Mouse (Mus musculus): ENCODE data around the gene Cabin1. TPM values are rescaled to one million over a fixed set of nuclear protein-coding genes. Genes with fewer than 3 reads are reported as not detected.

Gene Cabin1
- total RNA-seq, 2 experiments from 2014 or later: 108 to 115 TPM

DNA sequence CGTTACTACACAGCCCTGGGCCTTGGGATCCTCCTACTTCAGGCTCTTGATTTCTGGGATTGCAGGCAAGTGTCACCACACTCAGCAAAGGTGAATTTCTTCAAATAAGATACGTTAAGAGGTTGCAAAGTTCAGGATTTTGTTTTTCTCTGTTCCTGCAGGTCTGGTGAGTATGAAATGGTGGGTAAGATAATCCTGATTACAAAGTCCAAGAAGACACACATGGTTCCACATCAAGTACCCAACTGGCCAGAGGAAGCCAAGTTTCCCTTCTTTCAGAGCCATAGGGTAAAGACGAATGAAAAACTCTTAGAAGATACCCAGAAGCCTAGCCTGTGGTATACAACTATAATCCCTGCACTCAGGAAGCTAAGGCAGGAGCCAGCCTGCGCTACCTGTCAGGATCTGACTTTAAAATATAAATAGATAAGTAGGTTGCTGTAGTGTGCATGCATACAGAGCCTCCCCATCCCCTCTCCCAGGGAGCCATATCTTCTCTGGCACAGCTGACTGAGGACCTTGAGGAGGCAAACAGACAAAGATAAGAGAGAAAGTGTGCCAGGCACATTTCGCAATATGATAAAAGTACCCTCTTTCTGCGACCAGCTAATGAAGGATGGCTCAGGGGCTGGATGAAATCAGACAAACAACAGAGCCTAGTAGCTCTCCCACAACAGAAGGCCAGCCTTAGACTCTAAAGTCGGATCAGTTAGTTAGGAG, 58.3 kb downstream of the Cabin1 start:
- peak; percentile 86 for ATAC-seq (replicated peaks; ENCODE audit: low FRiP score, poor library complexity, severe bottlenecking)

DNA sequence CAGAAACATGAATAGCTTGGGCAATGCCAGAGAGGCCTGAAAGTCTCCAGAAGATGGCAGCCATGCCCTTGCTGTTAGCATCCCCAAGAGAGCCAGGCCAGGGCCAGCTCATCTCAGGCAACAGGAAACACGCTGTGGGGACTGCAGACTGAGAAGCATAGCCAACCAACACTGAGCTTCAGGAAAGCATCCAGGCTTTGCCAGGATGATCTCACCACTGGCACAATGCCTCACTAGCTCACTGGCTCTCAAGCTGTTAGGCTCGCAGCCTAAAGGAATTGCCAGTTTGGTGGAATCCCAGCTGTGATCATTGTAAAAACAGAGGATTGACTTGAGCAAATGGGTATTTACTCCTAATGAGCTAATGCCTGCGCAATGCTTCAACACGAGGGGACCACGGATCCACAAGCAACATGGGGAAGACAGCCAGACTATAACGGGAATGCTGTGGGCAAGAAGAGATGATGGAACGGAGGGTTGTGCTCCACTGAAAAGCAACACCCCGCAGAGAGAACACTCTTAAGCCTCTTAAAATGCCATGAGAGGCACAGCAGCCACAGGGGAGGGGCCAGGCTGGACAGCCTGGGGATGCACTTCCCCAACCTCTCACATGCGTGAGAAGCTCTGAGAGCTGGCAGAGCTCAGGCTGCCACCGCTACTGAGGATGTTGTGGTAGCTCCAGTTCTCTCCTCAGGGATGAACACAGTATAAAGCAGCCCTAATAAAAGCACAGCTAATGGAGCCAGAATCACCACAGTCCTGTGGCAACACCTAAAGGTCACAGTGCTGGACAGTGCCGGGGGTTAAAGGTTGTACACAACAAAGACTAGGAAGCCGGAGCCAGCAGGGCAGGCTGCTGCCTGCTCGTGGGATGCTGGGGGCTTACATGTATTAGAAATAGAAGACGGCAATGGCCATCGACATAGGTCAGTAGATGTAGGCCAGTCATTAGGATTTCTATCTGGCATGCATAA, 59.6 kb downstream of the Cabin1 start:
- ATAC-seq (replicated peaks; ENCODE audit: low FRiP score, poor library complexity, severe bottlenecking): no peak

DNA sequence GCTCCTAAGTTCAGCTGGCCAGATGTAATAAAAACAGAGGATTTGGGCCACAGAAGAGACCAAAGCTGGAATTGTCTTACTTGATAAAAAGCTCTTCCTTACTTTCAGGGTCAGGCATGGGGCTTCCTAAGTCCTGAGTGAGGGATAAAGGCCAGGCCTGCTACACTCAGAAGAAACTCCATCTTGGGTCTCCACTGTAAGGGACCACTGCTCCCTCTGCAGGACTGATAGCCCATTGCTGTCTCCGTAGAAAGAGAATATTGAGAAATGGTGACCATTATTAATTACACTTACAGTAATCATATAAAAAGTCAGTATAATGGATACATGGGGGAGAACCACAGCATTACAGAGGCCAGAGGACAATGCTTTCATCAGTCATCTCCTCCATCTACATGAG, 60.6 kb downstream of the Cabin1 start:
- no peak for ATAC-seq (replicated peaks; ENCODE audit: low FRiP score, poor library complexity, severe bottlenecking)

DNA sequence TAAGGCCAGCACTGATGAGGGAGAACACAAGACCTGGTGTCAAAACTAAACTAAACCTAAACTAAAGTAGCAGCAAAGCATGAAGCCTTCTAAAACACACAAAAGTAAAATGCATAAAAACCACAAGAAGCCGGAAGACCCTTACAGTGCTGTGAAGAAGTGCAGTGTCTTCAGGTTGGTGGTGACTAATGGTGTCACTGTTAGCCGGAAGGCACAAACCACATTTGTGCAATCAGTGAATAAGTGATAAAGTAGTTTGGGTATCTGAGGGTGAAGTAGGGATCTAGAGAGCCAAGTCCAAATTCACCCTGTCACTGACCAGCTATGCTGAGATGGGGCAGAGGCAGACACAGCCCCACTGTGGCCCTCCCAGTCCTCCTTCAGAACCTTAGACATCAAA, 61.6 kb downstream of the Cabin1 start:
- no peak for ATAC-seq (replicated peaks; ENCODE audit: low FRiP score, poor library complexity, severe bottlenecking)

DNA sequence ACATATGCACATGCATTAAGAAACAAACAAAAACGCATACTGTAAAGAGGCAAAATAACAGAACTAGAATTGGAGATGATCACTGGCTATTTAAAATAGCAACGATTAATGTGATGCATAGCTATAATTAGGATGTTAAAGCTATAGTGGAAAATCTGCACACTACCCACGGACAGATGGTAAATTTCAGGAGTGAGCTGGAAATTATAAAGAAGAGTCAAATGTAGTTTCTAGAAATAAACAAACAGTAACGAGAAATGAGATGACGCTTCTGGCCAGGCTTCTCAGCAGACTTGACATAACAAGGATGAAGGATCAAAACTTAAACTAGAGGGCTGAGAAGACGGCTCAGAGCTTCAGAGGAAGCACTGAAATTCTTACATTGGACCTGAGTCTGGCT, 62.9 kb downstream of the Cabin1 start:
- ATAC-seq (replicated peaks; ENCODE audit: low FRiP score, poor library complexity, severe bottlenecking): no peak

DNA sequence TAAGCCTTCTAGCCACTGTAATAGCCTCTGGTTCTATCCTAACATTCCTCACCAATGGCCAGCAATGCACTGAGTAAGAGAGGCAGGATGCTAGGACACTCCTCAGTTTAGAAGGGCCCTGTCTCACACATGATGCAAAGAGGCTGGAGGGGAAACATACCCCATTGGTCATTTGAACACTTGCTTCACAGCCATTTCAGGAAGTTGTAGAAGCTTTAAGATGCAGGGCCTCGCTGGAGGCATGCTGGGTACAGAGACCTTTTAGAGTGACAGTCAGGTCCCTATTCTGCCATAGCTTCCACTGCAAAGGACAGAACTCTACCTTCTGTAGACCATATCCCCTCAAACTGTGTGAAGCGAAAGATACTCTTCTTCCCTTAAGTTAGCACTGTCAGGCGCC, 66.4 kb downstream of the Cabin1 start:
- ATAC-seq (replicated peaks; ENCODE audit: low FRiP score, poor library complexity, severe bottlenecking): peak; percentile 12

DNA sequence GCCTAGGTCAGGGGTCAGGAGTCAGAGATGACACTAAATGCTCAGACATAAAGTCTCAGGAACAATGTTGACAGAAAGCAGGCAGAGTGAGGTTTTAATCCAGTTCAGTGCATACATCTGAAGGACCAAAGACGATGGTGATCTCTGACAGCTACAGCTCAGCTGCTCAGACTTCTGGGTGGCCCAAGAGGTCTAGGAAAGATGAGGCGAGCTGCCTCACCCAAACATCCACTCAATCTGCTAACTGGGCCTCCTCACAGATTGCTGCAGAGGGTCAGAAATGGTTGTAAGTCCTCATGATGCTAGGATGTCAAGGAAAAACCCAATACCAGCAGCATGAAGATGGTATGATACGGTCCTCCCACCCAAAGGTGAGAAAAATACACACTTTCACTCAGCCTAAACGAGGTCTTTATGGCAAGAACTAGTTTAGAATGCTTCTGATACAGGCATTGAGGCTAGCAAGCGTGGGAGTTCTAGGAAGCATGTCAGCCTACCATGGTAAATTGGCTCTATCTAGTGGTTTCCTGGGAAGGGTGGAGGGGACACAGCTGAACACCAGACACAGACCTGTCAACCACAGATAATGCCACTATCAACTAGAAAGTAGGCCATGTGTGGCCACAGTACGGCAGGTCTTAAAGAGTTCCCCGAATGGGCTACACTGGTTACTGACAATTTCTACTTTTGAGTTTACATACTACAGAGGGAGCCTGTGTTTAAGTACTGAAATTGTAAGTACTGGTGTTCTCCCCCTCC, 67.4 kb downstream of the Cabin1 start:
- ATAC-seq (replicated peaks; ENCODE audit: low FRiP score, poor library complexity, severe bottlenecking): peak; percentile 89

DNA sequence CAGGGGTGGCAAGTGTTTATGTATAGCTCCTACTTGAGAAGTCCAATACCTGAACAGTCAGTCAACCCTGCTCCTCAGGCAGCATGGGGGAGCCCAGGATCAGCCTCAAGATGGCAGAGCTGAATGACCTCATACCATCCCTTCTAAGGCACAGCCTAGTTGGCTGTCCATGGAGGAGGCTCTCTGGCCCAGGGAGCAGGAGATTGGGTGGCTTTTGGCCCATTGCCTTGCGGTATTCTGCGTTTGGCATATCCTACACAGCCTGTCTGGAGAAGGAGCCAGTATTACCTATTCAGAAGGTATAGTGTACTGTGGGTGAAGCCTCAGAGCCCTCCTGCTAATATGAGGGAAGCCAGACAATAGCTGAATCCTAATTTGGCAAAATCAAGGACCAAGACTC, 68.6 kb downstream of the Cabin1 start:
- no peak for ATAC-seq (replicated peaks; ENCODE audit: low FRiP score, poor library complexity, severe bottlenecking)

DNA sequence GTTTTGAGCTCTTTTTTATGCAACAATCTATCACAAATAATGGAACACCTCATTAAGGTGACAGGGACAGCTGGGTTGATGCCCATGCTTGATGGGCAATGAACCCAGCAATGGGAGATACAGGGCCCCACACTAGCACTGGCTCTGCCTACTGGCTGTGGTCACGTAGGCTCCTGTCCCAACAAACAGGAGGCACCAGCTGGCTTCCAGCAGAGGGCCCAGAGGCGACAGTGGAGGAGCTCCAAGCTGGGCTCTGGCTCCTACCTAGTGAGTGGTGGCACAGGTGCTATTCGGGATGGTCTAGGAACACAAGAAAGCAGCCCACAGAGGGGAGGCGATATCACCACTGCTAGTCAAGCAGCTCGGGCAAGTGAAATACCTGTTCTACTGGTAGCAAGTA, 69.1 kb downstream of the Cabin1 start:
- ATAC-seq (replicated peaks; ENCODE audit: low FRiP score, poor library complexity, severe bottlenecking): no peak

DNA sequence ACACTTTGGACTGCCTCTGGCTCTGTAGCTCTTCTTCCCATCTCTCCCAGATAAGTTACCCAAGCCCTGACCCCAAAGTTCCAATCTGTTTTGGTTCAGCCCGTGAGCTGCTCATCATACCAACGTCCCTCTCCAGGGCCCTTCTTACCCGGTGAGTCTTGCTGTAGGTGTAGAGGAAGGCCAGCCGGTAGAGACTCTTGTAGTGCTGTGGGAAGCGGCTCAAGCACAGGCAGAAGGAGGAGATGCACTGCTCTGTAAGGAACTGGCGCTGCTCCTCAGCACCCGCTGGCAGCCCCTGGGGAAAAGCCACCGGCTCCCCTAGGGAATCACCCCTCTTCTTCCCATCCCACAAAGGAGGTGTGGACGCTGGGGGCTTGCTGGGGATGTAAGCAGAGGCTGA, 69.6 kb downstream of the Cabin1 start:
- no peak for ATAC-seq (replicated peaks; ENCODE audit: low FRiP score, poor library complexity, severe bottlenecking)

DNA sequence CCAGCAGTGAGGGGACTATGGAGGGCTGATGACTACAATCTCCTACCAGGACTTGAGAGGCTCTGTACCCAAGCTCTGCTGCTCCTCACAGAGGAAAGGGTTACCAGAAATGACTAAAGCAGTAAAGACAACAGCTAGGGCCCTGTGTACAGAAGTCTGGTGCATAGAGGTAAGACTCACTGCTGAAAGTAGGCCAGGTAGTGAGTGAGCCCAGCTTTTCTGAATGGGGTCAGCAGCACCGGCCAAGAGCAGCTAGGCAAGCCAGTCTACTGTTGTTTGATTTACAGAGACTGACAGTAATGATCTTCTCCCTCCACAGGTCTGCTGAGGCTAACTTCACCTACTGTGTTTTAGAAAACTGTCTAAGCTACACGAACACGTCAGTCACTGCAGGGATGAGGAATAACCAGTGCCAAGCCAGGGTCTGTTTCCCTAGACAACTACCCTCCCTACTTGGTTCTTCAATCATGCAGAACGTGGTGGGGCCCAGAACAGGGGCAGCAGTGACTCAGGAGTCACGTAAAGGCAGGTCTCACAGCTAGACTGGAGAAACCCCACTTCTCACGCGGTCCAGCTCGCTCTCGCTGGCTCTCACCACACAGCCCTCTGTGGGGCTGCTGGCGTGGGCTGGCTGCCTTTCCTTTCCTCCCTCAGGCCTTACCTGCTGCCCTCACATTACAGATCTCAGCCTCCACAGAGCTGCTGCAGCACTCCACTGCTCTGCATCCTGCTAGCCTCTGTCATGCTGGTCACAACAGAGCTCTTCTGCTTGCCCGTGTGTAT, 70.5 kb downstream of the Cabin1 start:
- ATAC-seq (replicated peaks; ENCODE audit: low FRiP score, poor library complexity, severe bottlenecking): no peak

DNA sequence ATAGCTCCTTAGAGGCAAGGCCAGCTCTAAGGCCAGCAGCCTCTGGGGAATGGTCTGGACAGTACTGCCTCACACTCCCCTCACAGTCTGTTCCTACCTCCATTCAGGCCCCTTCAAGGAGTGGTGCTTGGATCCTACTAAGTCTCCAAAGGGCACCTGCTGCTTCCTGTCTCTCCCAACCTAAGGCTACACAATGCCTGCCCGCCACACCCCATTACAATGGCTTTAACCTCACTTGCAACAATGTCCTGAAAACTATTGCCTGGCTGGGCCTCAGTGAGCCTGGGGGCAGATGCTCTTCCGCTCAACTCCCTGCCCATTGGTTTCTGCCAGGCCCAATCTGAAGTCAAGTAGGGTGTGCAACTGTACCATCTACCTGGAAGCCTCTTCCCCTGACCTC, 75.5 kb downstream of the Cabin1 start:
- ATAC-seq (replicated peaks; ENCODE audit: low FRiP score, poor library complexity, severe bottlenecking): no peak

DNA sequence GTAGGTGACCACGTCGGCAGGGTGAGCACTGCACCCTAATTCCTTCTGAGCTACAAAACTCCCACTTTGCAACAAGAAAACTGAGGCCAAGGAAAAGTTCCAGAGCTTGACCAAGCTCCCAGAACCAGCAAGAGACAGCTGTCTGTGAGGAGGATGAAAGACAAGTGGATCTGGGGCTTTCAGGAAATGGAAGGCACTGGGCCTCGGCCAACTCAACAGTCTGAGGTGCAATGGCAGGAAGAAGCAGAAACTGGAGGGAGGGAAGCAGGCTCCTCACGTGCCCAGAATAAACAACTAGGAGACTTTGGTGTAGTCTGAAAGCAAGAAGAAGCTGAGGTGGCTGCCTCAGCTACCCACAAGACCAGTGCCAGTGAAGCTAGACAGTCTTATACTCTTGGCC, 77.4 kb downstream of the Cabin1 start:
- ATAC-seq (replicated peaks; ENCODE audit: low FRiP score, poor library complexity, severe bottlenecking): no peak

DNA sequence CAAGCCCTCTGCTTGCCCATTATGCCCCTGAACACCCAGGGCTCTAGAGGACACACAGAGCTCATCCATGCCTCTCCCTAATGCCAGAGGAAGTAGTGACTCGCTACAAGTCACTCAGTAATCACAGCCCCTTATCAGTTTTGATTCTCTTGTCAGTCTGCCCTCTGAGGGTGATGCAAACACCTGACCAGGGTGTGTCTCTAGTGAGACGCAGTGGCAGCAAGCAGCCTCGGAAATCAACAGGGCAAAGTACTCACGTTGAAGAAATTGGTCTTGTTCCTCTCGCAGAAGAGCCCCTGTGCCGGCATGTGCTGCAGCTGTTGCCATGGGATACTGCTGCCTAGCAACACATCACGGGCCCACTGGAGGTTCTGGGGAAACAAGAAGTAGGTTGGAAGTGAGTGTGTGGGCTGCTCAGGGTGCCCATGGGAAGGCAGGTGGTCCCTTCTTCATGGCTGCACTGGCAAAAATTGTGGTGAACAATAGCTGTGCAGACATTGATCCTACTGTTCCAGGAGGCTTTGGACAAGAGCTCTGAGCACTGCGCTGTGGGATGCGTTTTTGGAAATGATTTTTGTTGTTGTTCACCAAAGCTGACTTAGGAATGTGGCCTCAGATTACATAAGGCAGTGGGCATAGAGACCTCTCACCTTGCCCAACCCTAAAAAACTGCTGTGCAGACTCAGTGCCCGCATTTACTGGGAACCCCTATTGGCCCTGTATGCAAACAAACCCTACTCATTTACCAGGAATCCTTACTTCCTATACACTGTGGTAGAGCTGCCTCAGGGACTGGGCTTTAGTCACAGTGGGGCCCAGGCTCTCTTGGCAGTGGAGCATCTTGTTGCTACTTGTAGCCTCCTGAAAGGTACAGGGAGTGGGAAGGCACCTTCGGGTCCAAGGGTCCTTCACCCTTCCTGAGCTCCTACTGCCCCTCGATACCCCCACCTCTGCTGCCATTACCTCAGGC, 79.8 kb downstream of the Cabin1 start:
- ATAC-seq (replicated peaks; ENCODE audit: low FRiP score, poor library complexity, severe bottlenecking): no peak

DNA sequence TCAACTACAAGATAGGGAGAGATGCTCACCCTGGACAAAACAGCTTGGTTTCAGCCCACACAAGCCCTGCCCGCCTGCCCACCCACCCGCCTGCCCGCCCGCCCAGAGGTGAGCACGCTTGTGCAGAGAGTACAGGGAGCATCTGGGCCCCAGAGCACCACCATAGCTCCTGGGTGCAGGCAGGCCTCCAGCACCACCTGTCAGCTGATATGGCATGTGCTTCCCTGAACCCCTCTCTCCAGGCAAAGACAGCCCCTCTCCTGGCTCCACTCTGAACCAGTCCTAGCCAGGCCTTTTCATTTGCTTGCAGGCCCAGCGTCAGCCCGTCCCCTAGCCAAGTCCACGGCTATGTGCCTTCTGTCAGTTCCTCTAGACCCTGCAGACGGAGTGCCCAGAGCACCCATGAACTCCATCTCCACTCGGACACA, 83.6 kb downstream of the Cabin1 start:
- no peak for ATAC-seq (replicated peaks; ENCODE audit: low FRiP score, poor library complexity, severe bottlenecking)

DNA sequence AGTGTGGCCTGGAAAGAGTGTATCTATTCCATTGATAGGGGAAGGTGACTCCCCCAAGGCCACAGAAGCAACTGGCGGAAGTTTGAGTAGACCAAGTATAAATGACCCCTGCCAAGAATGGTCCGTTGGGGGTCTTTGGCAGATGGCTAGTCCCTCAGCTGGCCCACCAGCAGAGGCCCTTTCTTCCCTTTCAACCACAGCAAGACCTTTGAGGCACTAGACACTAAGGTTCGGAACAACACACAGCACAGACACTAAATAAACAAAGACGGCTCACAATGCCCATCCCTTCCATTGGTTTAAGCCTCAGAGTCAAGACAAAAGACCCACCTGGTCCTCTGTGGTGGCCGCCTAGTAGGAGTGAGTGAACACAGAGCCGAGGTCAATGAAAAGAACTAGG, 84.9 kb downstream of the Cabin1 start:
- no peak for ATAC-seq (replicated peaks; ENCODE audit: low FRiP score, poor library complexity, severe bottlenecking)

DNA sequence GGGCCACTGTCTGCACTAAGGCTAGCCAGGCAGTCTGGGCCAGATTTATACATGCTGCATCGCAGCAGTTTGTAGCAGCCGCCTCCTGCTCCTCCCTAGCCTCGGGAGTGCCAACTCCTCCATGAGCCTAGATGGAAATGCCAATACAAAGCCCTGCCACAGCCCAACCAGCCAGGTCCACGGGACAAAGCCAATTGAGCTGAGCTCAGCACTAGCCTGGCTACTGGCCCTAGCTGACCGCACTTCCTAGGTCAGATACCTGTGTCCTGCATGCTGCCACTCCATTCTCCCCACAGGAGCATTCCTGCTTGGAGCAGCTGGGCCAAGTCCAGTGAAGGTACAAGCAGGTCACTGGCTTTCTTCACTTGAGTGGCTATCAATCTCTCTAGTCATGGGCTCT, 86.2 kb downstream of the Cabin1 start:
- no peak for ATAC-seq (replicated peaks; ENCODE audit: low FRiP score, poor library complexity, severe bottlenecking)

DNA sequence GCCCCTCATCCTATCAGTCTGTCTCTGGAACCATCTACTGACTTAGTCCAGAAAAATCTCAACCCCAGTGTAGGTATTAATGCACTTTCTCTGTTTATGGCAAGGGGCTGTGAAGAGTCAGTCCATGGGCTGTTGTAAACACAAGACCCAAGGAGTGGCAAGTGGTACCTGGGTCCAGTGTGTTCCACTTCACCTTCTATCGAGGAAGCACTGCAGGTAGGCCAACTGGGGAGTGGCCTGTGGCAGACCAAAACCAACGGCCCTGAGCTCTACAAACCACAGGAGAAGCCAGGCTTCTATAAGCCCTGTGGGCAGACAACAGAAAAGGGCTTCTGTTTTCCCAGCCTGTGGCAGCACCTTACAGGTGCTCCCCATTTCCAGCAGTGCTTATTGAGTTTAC, 86.6 kb downstream of the Cabin1 start:
- no peak for ATAC-seq (replicated peaks; ENCODE audit: low FRiP score, poor library complexity, severe bottlenecking)

Measured in erythroid progenitor cell, adult 5-6 weeks (primary cell).